Mouse (Mus musculus) olfactory bulb, adult 2 months (tissue): Measurements from ENCODE around the gene Gm1604a. TPM values are rescaled to one million over a fixed set of nuclear protein-coding genes. Genes with fewer than 3 reads are reported as not detected.
"Not testable (repeated sequence)": the region's sequence is repeated elsewhere in the genome, so short reads cannot be mapped to it uniquely, and the experiment has no call there.

Experiments
- H3K27ac ChIP-seq: fragments of 200-500 bp; 2 replicates; pipeline ENCODE4 v1.5.1; 2012; ENCODE audit warnings: low read depth, low read length; ENCODE audit not compliant: insufficient read depth
- H3K4me1 ChIP-seq: fragments of 200-500 bp; 2 replicates; pipeline ENCODE4 v1.6.1; 2012; ENCODE audit warnings: low read length; ENCODE audit not compliant: control insufficient read depth, insufficient read depth
- H3K4me3 ChIP-seq: fragments of 200-500 bp; 2 replicates; pipeline ENCODE4 v1.5.1; 2012; ENCODE audit warnings: mild to moderate bottlenecking, low read depth, low read length, moderate library complexity; ENCODE audit not compliant: insufficient read depth
- WGBS: fragments of 180-500 bp; shearing (Covaris S2); methylation state at CpG from one replicate; pipeline ENCODE4 v1.1.7; 2018; 5-methylcytosine and 5-hydroxymethylcytosine counted together
- polyA plus RNA-seq: library from polyadenylated mRNA; stranded (reverse); fragments of >200 nt; gene quantifications from 2 replicates; pipeline ENCODE4 v1.2.4, GENCODE M21; 2012; ENCODE audit warnings: low replicate concordance; ENCODE audit not compliant: missing spikeins, insufficient read depth, insufficient read length

Gene Gm1604a
- polyA plus RNA-seq, 1 experiment, result not detected

GRCm38 (mm10) chr17:7097835-7098519, 72.6 kb downstream of the Gm1604a start:
- not testable (repeated sequence) for H3K27ac ChIP-seq, H3K4me1 ChIP-seq, H3K4me3 ChIP-seq
- no CpG with 5 or more reads among the region's 12 CpGs for WGBS

- WGBS, result 82% methylated on average over 6 of the region's 10 CpGs
- H3K4me3 ChIP-seq, H3K27ac ChIP-seq, H3K4me1 ChIP-seq: not testable (repeated sequence)
These were observed 73.7 kb downstream of the Gm1604a start for GRCm38 (mm10) chr17:7099096-7099495.

DNA sequence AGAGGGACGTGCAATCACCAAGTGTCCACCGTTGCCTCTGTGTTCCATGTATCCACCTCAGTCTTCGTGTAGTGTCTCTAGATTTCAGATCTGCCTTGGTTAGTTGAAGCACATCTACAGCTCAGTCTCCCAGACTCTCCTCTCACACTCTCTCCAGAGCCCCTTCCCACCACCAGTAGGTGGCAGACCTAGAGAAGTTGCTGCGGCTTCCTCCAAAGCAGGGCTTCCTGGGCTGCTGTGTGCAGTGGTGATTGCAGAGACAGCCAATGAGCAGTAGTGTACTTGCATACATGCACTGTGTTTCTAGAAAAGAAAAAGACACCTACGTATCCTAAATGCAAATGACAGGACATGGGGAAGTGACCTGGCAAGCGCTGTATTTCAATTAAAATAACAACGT, 77.6 kb downstream of the Gm1604a start:
- not testable (repeated sequence) for H3K27ac ChIP-seq, H3K4me3 ChIP-seq, H3K4me1 ChIP-seq
- WGBS, result no CpG with 5 or more reads among the region's 7 CpGs

- WGBS, result 78% methylated on average over 4 of the region's 4 CpGs
- H3K4me3 ChIP-seq, H3K4me1 ChIP-seq, H3K27ac ChIP-seq: not testable (repeated sequence)
These were observed 86.3 kb downstream of the Gm1604a start for GRCm38 (mm10) chr17:7111658-7112057.

DNA sequence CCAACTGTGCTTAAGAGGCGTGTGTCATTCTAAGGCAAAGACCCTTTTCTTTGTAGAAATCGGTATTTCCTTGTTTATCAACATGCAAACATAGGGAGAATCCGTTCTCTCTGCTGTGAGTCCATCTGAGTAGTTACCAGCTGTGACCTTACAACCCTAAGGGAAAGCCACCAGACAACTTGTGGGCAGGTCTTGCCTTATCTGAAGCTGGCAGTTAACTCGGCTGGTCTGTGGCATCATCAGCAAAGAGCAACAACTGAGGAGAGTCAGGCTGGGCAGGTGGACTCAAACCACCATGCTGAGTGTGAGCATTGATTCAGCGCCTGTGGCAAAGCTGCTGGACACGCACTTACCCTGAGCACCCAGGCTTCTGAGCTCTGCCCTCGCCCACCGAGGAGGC, 90.9 kb downstream of the Gm1604a start:
- not testable (repeated sequence) for H3K27ac ChIP-seq, H3K4me1 ChIP-seq, H3K4me3 ChIP-seq
- WGBS, result 83% methylated on average over 8 of the region's 8 CpGs

DNA sequence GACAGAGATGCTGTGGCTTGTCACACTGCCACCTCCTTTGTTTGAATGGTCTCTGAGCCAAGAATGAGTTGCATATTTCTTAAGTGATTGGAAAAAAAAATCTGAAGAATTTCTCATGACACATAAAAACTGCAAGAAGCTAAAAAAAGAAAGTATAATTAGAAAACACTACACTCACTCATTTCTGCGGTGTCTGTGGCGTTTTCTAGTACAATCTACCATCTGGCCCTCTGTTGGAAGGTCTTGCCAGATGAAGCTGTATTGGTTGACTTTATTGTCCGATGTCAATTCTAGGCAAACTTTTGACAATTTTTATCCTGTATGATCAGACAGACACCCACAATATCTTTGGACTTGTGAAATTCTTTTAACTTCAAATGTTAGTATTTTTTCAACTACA, 95.5 kb downstream of the Gm1604a start:
- H3K4me3 ChIP-seq, H3K4me1 ChIP-seq, H3K27ac ChIP-seq: not testable (repeated sequence)
- 64% methylated on average over 3 of the region's 3 CpGs for WGBS

GRCm38 (mm10) chr17:7122554-7122953, 97.2 kb downstream of the Gm1604a start:
- not testable (repeated sequence) for H3K27ac ChIP-seq, H3K4me3 ChIP-seq, H3K4me1 ChIP-seq
- WGBS, result 86% methylated on average over 11 of the region's 11 CpGs

DNA sequence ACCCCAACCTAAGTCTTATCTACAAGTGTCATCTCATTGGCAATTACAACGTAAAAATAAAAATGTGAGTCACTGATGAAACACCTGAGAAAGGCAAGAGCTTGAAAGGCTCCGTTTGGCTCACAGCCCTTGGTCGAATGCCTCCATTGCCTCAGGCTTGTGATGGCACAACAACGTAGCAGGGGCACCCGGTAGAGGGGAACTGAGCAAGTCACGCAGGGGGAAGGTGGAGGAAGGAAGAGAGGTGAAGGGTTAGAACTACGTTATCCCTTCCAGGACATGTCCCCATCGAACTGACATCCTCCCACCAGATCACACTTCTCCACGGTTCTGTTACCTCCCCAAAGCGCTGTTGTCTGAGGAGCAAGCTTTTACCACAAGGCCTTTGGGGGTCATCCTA, 101.1 kb downstream of the Gm1604a start:
- H3K4me3 ChIP-seq, H3K27ac ChIP-seq, H3K4me1 ChIP-seq: not testable (repeated sequence)
- WGBS, result 77% methylated on average over 9 of the region's 10 CpGs

- no CpG with 5 or more reads among the region's 7 CpGs for WGBS
- not testable (repeated sequence) for H3K4me1 ChIP-seq, H3K4me3 ChIP-seq, H3K27ac ChIP-seq
These were observed 108.6 kb downstream of the Gm1604a start for GRCm38 (mm10) chr17:7134002-7134401.

DNA sequence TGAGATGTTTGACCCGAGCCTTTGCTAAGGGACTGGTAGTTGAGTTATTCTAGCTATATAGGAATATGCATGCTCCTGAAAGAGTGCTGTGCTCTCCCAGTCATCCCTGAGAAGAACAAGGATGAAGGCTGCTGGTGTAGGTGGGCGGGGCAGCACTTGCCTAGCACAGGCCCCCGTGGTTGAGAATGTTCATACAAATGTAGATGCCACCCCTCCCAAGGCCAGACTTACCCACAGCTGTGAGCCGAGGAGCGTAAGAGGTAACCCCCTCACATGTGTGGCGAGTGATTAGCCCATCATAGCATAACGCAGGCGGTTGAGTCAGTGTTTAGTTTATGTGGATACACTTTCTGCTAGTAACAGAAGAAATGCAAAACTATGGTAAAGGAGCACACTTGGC, 109.9 kb downstream of the Gm1604a start:
- not testable (repeated sequence) for H3K4me3 ChIP-seq, H3K27ac ChIP-seq, H3K4me1 ChIP-seq
- 73% methylated on average over 7 of the region's 8 CpGs for WGBS

Other genes with a start within 250 kb of the Gm1604a start
- 664 TPM in 1 of 2 replicates, not detected in the other for gene Ezr, start 242.8 kb upstream of the Gm1604a start, polyA plus RNA-seq
- not detected in 2 replicates for gene Rsph3b, start 76.9 kb upstream of the Gm1604a start, polyA plus RNA-seq
- not detected in 2 replicates for gene Tagap1, start 64.4 kb upstream of the Gm1604a start, polyA plus RNA-seq
- gene Rnaset2b, start 54.9 kb upstream of the Gm1604a start, polyA plus RNA-seq, result not detected in 2 replicates
- not detected in 2 replicates for gene Gm49721, start 46.7 kb upstream of the Gm1604a start, polyA plus RNA-seq
- gene Rps6ka2, start 144.5 kb downstream of the Gm1604a start, polyA plus RNA-seq, result not detected in 2 replicates